Mouse (Mus musculus) liver, embryonic 13.5 days (tissue): ENCODE measurements around the gene Prm2. TPM values are rescaled to one million over a fixed set of nuclear protein-coding genes. Genes with fewer than 3 reads are reported as not detected.

Experiments
- ATAC-seq: fragments of 200-750 bp; cut with Nextera tagmentation; 2 replicates; pipeline ENCODE4 v1.8.0; 2017; ENCODE audit warnings: low read depth, mild to moderate bottlenecking, moderate number of reproducible peaks, moderate library complexity
- DNase-seq: peaks from one replicate; pipeline ENCODE4 v3.0.0; 2022
- H3K27ac ChIP-seq: fragments of 300-500 bp; sonication (generic); 2 replicates; pipeline ENCODE4 v1.5.1; 2015; ENCODE audit warnings: moderate library complexity, mild to moderate bottlenecking, inconsistent platforms
- H3K27me3 ChIP-seq: fragments of 300-500 bp; sonication (generic); 2 replicates; pipeline ENCODE4 v1.6.1; 2015; ENCODE audit warnings: mild to moderate bottlenecking, inconsistent platforms
- H3K36me3 ChIP-seq: fragments of 300-500 bp; sonication (generic); 2 replicates; pipeline ENCODE4 v1.6.1; 2015; ENCODE audit warnings: mild to moderate bottlenecking, inconsistent platforms
- H3K4me1 ChIP-seq: fragments of 300-500 bp; sonication (generic); replicated peaks from 2 replicates; pipeline ENCODE4 v1.6.1; 2015; ENCODE audit warnings: inconsistent platforms
- H3K4me2 ChIP-seq: fragments of 300-500 bp; sonication (generic); 2 replicates; pipeline ENCODE4 v1.6.1; 2015; ENCODE audit warnings: inconsistent platforms, mild to moderate bottlenecking, moderate library complexity
- H3K4me3 ChIP-seq: fragments of 300-500 bp; sonication (generic); replicated peaks from 2 replicates; pipeline ENCODE4 v1.5.1; 2015; ENCODE audit warnings: mild to moderate bottlenecking, inconsistent platforms
- H3K9ac ChIP-seq: fragments of 300-500 bp; sonication (generic); 2 replicates; pipeline ENCODE4 v1.6.1; 2015; ENCODE audit warnings: mild to moderate bottlenecking, inconsistent platforms
- H3K9me3 ChIP-seq: fragments of 300-500 bp; sonication (generic); replicated peaks from 2 replicates; pipeline ENCODE4 v1.6.1; 2016; ENCODE audit warnings: inconsistent platforms
- WGBS: fragments of 180-500 bp; shearing (Covaris S2); methylation state at CpG from one replicate; pipeline ENCODE4 v1.1.7; 2015; ENCODE audit not compliant: insufficient replicate concordance; 5-methylcytosine and 5-hydroxymethylcytosine counted together
- polyA plus RNA-seq: library from polyadenylated mRNA; unstranded; fragments of >200 nt; fragmentation: Nextera tagmentation; extraction: Ambion mirVana; gene quantifications from 2 replicates; pipeline ENCODE4 v1.2.1, GENCODE M21; 2015

Prm2 gene
- polyA plus RNA-seq, 1 experiment from 2014 or later, result not detected

GRCm38 (mm10) chr16:10834542-10834910 is 38.6 kb upstream of the Prm2 start:
- ATAC-seq, result no peak
- Histone ChIP-seq H3K4me2 (peak overlapping the region; percentile 97), H3K36me3 (no peaks in the 10 kb centered on the region), H3K9ac (peak overlapping the region; percentile 88), H3K4me1 (peaks cover 48% of the 10 kb centered on the region), H3K27ac (no peak overlapping the region), H3K4me3 (peak overlapping the region; percentile 84), H3K27me3 (peaks cover 5% of the 10 kb centered on the region; the same call in 1 of the 2 replicates), H3K9me3 (no peaks in the 10 kb centered on the region)
- no peak for DNase-seq
- 9% methylated on average over 12 of the region's 12 CpGs for WGBS

- no peaks in the 10 kb centered on the region for H3K9me3 ChIP-seq
- 61% methylated on average over 4 of the region's 4 CpGs for WGBS
- peaks cover 5% of the 10 kb centered on the region; the same call in 1 of the 2 replicates for H3K27me3 ChIP-seq
- no peaks in the 10 kb centered on the region for H3K4me1 ChIP-seq
- DNase-seq, result no peak
- H3K27ac ChIP-seq, result no peak overlapping the region
- ATAC-seq, result no peak
- no peaks in the 10 kb centered on the region for H3K36me3 ChIP-seq
- no peak overlapping the region for H3K4me2 ChIP-seq
- H3K9ac ChIP-seq, result no peak overlapping the region
- no peak overlapping the region for H3K4me3 ChIP-seq
Measured at GRCm38 (mm10) chr16:10828461-10828805, 32.5 kb upstream of the Prm2 start.

- no peaks in the 10 kb centered on the region for H3K4me1 ChIP-seq
- WGBS, result 61% methylated on average over 7 of the region's 7 CpGs
- no peaks in the 10 kb centered on the region for H3K36me3 ChIP-seq
- no peak overlapping the region for H3K4me2 ChIP-seq
- DNase-seq (no peak), ATAC-seq (no peak)
- no peak overlapping the region for H3K4me3 ChIP-seq
- H3K9me3 ChIP-seq, result no peaks in the 10 kb centered on the region
- H3K9ac ChIP-seq, result no peak overlapping the region
- peaks cover 2% of the 10 kb centered on the region; the same call in 1 of the 2 replicates for H3K27me3 ChIP-seq
- no peak overlapping the region for H3K27ac ChIP-seq
Measured at GRCm38 (mm10) chr16:10827766-10828460, 32.0 kb upstream of the Prm2 start.

- Histone ChIP-seq H3K9ac (no peak overlapping the region), H3K4me2 (no peak overlapping the region), H3K27ac (no peak overlapping the region), H3K9me3 (no peaks in the 10 kb centered on the region), H3K4me3 (no peak overlapping the region), H3K27me3 (no peaks in the 10 kb centered on the region; the same call in 1 of the 2 replicates), H3K36me3 (no peaks in the 10 kb centered on the region), H3K4me1 (no peaks in the 10 kb centered on the region)
- DNase-seq, result no peak
- 73% methylated on average over 9 of the region's 9 CpGs for WGBS
- no peak for ATAC-seq
Measured at GRCm38 (mm10) chr16:10827269-10827668, 31.3 kb upstream of the Prm2 start.

- H3K27me3 ChIP-seq, result no peaks in the 10 kb centered on the region; the same call in 1 of the 2 replicates
- DNase-seq (no peak), ATAC-seq (no peak)
- H3K4me3 ChIP-seq, result no peak overlapping the region
- no peaks in the 10 kb centered on the region for H3K9me3 ChIP-seq
- H3K4me2 ChIP-seq, result no peak overlapping the region
- H3K9ac ChIP-seq, result no peak overlapping the region
- H3K27ac ChIP-seq, result no peak overlapping the region
- H3K36me3 ChIP-seq, result no peaks in the 10 kb centered on the region
- 72% methylated on average over 4 of the region's 4 CpGs for WGBS
- H3K4me1 ChIP-seq, result no peaks in the 10 kb centered on the region
Measured at GRCm38 (mm10) chr16:10825840-10826239, 29.9 kb upstream of the Prm2 start.

- Histone ChIP-seq H3K9me3 (no peaks in the 10 kb centered on the region), H3K4me3 (no peak overlapping the region), H3K9ac (no peak overlapping the region), H3K27me3 (no peaks in the 10 kb centered on the region; the same call in 1 of the 2 replicates), H3K36me3 (no peaks in the 10 kb centered on the region), H3K4me2 (no peak overlapping the region), H3K4me1 (no peaks in the 10 kb centered on the region), H3K27ac (no peak overlapping the region)
- 71% methylated on average over 1 of the region's 1 CpGs for WGBS
- DNase-seq (no peak), ATAC-seq (no peak)
Measured at GRCm38 (mm10) chr16:10824536-10824935, 28.6 kb upstream of the Prm2 start.

- Histone ChIP-seq H3K27me3 (peaks cover 10% of the 10 kb centered on the region; the same call in 1 of the 2 replicates), H3K4me1 (0 out of 2 replicates have a peak, but pooled peaks cover 3% of the 10 kb centered on the region), H3K4me2 (no peak overlapping the region), H3K27ac (no peak overlapping the region), H3K9ac (no peak overlapping the region), H3K36me3 (no peaks in the 10 kb centered on the region), H3K4me3 (no peak overlapping the region), H3K9me3 (no peaks in the 10 kb centered on the region)
- no peak for DNase-seq
- WGBS, result 69% methylated on average over 4 of the region's 4 CpGs
- no peak for ATAC-seq
Measured at GRCm38 (mm10) chr16:10821387-10821786, 25.5 kb upstream of the Prm2 start.

GRCm38 (mm10) chr16:10819966-10820365 is 24.0 kb upstream of the Prm2 start:
- H3K27me3 ChIP-seq, result peaks cover 11% of the 10 kb centered on the region; the same call in 1 of the 2 replicates
- no peak overlapping the region for H3K27ac ChIP-seq
- no peak overlapping the region for H3K9ac ChIP-seq
- H3K9me3 ChIP-seq, result no peaks in the 10 kb centered on the region
- ATAC-seq (no peak), DNase-seq (no peak)
- no peak overlapping the region for H3K4me2 ChIP-seq
- H3K4me3 ChIP-seq, result no peak overlapping the region
- WGBS, result 53% methylated on average over 3 of the region's 3 CpGs
- no peaks in the 10 kb centered on the region for H3K36me3 ChIP-seq
- H3K4me1 ChIP-seq, result peaks cover 7% of the 10 kb centered on the region

- Histone ChIP-seq H3K9me3 (no peaks in the 10 kb centered on the region), H3K27ac (no peak overlapping the region), H3K9ac (no peak overlapping the region), H3K4me2 (no peak overlapping the region), H3K27me3 (peaks cover 11% of the 10 kb centered on the region; the same call in 1 of the 2 replicates), H3K36me3 (no peaks in the 10 kb centered on the region), H3K4me1 (peaks cover 13% of the 10 kb centered on the region), H3K4me3 (no peak overlapping the region)
- 74% methylated on average over 4 of the region's 4 CpGs for WGBS
- ATAC-seq (no peak), DNase-seq (no peak)
Measured at GRCm38 (mm10) chr16:10818579-10819135, 22.7 kb upstream of the Prm2 start.

GRCm38 (mm10) chr16:10814864-10815263 is 18.9 kb upstream of the Prm2 start:
- no peak for DNase-seq
- Histone ChIP-seq H3K27me3 (peaks cover 23% of the 10 kb centered on the region), H3K4me3 (no peak overlapping the region), H3K9ac (no peak overlapping the region), H3K36me3 (no peaks in the 10 kb centered on the region), H3K9me3 (no peaks in the 10 kb centered on the region), H3K27ac (no peak overlapping the region), H3K4me2 (no peak overlapping the region), H3K4me1 (peaks cover 13% of the 10 kb centered on the region)
- WGBS, result 28% methylated on average over 4 of the region's 4 CpGs
- ATAC-seq, result peak; percentile 51

- Histone ChIP-seq H3K36me3 (no peaks in the 10 kb centered on the region), H3K4me2 (no peak overlapping the region), H3K9me3 (no peaks in the 10 kb centered on the region), H3K9ac (no peak overlapping the region), H3K4me1 (peaks cover 13% of the 10 kb centered on the region), H3K27me3 (peaks cover 31% of the 10 kb centered on the region), H3K4me3 (no peak overlapping the region), H3K27ac (no peak overlapping the region)
- DNase-seq, result no peak
- WGBS, result 46% methylated on average over 4 of the region's 4 CpGs
- no peak for ATAC-seq
Measured at GRCm38 (mm10) chr16:10813726-10814125, 17.8 kb upstream of the Prm2 start.

GRCm38 (mm10) chr16:10812865-10813371 is 17.0 kb upstream of the Prm2 start, which contains the start of gene Gm11172:
Gene Gm11172 (plus strand): TSS chr16:10812915.
- ATAC-seq (no peak), DNase-seq (no peak)
- Histone ChIP-seq H3K27me3 (peaks cover 35% of the 10 kb centered on the region), H3K4me2 (no peak within 1 kb of the TSS), H3K27ac (no peak within 1 kb of the TSS), H3K4me1 (peaks cover 13% of the 10 kb centered on the region), H3K9me3 (no peaks in the 10 kb centered on the region), H3K36me3 (no peaks in the 10 kb centered on the region), H3K4me3 (no peak within 1 kb of the TSS), H3K9ac (no peak within 1 kb of the TSS)
- 30% methylated on average over 2 of the region's 2 CpGs for WGBS
